Mouse (Mus musculus): ENCODE measurements around the gene Tsnax.

- TF ChIP-seq POLR2A (IDR thresholded peaks at IDR 0.05; ENCODE audit: low read depth, low read length): no peak
- no peak for TF ChIP-seq CTCF (IDR thresholded peaks at IDR 0.05; ENCODE audit: extremely low read depth, insufficient read depth, insufficient read length, insufficient replicate concordance)
Measured at GRCm38 (mm10) chr8:124973221-124973620, 39.6 kb upstream of the Tsnax start.
